Mouse (Mus musculus) cerebellum, adult 2 months (tissue): Measurements from ENCODE around the gene Traf3ip2.

Experiments used
- CTCF ChIP-seq: fragments of 200-500 bp; IDR thresholded peaks from 2 replicates; pipeline ENCODE4 v1.5.1; 2011; ENCODE audit warnings: low read depth, mild to moderate bottlenecking, control low read depth, low read length, moderate library complexity, borderline replicate concordance; ENCODE audit not compliant: insufficient read depth
- POLR2A ChIP-seq: fragments of 200-500 bp; IDR thresholded peaks from 2 replicates; pipeline ENCODE4 v1.6.1; 2011; ENCODE audit warnings: low read length, control low read depth, borderline replicate concordance; ENCODE audit not compliant: insufficient read depth

GRCm38 (mm10) chr10:39674106-39674505 is 61.4 kb downstream of the Traf3ip2 start:
- TF ChIP-seq POLR2A (no peak), CTCF (no peak)
